Mouse (Mus musculus) ovary, postnatal 36 days (tissue): ENCODE measurements around the gene Klk11.

Experiments used
- DNase-seq: peaks from one replicate; pipeline ENCODE4 v3.0.0; 2022; ENCODE audit warnings: low spot score, mixed read lengths

Gene Klk11

GRCm38 (mm10) chr7:43774364-43774763 lies at the start of gene Klk11:
Klk11 (plus strand) TSS chr7:43774604.
- DNase-seq: no peak

GRCm38 (mm10) chr7:43747788-43748187 lies 26.6 kb upstream of the Klk11 start:
- DNase-seq: no peak

- no peak for DNase-seq
These were observed 21.6 kb upstream of the Klk11 start for GRCm38 (mm10) chr7:43752806-43753205.

GRCm38 (mm10) chr7:43766484-43766883 lies 7.9 kb upstream of the Klk11 start:
- DNase-seq: no peak

GRCm38 (mm10) chr7:43768597-43768996 lies 5.8 kb upstream of the Klk11 start, which contains the start of gene Klk12:
Klk12 (plus strand) TSS chr7:43768897.
- no peak for DNase-seq

- DNase-seq: no peak
These were observed 4.8 kb upstream of the Klk11 start for GRCm38 (mm10) chr7:43769636-43770035.

- no peak for DNase-seq
These were observed 3.7 kb upstream of the Klk11 start for GRCm38 (mm10) chr7:43770701-43771100.

GRCm38 (mm10) chr7:43771916-43772315 lies 2.5 kb upstream of the Klk11 start:
- no peak for DNase-seq

GRCm38 (mm10) chr7:43772901-43773300 lies 1.5 kb upstream of the Klk11 start:
- DNase-seq: no peak

GRCm38 (mm10) chr7:43774802-43775201 lies 398 bp downstream of the Klk11 start:
- DNase-seq: no peak

GRCm38 (mm10) chr7:43775311-43776057 lies 1.1 kb downstream of the Klk11 start:
- DNase-seq: no peak

GRCm38 (mm10) chr7:43776506-43776905 lies 2.1 kb downstream of the Klk11 start:
- no peak for DNase-seq

- no peak for DNase-seq
These were observed 3.0 kb downstream of the Klk11 start for GRCm38 (mm10) chr7:43777423-43777822.

- DNase-seq: no peak
These were observed 4.0 kb downstream of the Klk11 start for GRCm38 (mm10) chr7:43778176-43778970.

- no peak for DNase-seq
These were observed 5.8 kb downstream of the Klk11 start for GRCm38 (mm10) chr7:43780241-43780640.

- no peak for DNase-seq
These were observed 6.3 kb downstream of the Klk11 start, which contains the start of gene Klk10 for GRCm38 (mm10) chr7:43780746-43781145. Klk10 (plus strand) TSS chr7:43781035.

GRCm38 (mm10) chr7:43781541-43781940 lies 7.1 kb downstream of the Klk11 start:
- DNase-seq: no peak

GRCm38 (mm10) chr7:43782275-43783265 lies 8.2 kb downstream of the Klk11 start:
- peak; percentile 71 for DNase-seq

- no peak for DNase-seq
These were observed 10.9 kb downstream of the Klk11 start for GRCm38 (mm10) chr7:43785286-43785685.

- no peak for DNase-seq
These were observed 13.7 kb downstream of the Klk11 start for GRCm38 (mm10) chr7:43788096-43788495.

- no peak for DNase-seq
These were observed 14.9 kb downstream of the Klk11 start for GRCm38 (mm10) chr7:43789295-43789694.

GRCm38 (mm10) chr7:43791591-43791990 lies 17.2 kb downstream of the Klk11 start, which contains the start of gene Klk9:
Klk9 (plus strand) TSS chr7:43791891.
- no peak for DNase-seq
